Mouse (Mus musculus): Measurements from ENCODE around the gene Atp11a. TPM values are rescaled to one million over a fixed set of nuclear protein-coding genes. Genes with fewer than 3 reads are reported as not detected.

Atp11a gene
- polyA plus RNA-seq, 1 experiment from 2014 or later, result 15.9 TPM

- no peak for ATAC-seq
- Histone ChIP-seq H3K27me3 (replicated peaks) (no peaks in the 10 kb centered on the region), H3K27ac (no peak overlapping the region), H3K4me1 (replicated peaks) (no peaks in the 10 kb centered on the region), H3K9me3 (no peaks in the 10 kb centered on the region), H3K9ac (no peak overlapping the region), H3K4me3 (replicated peaks) (no peak overlapping the region), H3K36me3 (no peaks in the 10 kb centered on the region), H3K4me2 (replicated peaks) (no peak overlapping the region)
- WGBS, result 75% methylated on average over 5 of the region's 5 CpGs
Observed at GRCm38 (mm10) chr8:12905122-12905521, 148.3 kb downstream of the Atp11a start.

- ATAC-seq, result 0 out of 2 replicates have a peak, but pooled peaks have one; percentile 4
- no peak overlapping the region for H3K27ac ChIP-seq
- 74% methylated on average over 11 of the region's 11 CpGs for WGBS
Observed at GRCm38 (mm10) chr8:12905599-12906321, 148.9 kb downstream of the Atp11a start.

GRCm38 (mm10) chr8:12906597-12906996, 149.8 kb downstream of the Atp11a start:
- H3K4me3 ChIP-seq (replicated peaks), result no peak overlapping the region
- no peak overlapping the region for H3K9ac ChIP-seq
- no peak for ATAC-seq
- H3K4me2 ChIP-seq (replicated peaks), result no peak overlapping the region
- no peaks in the 10 kb centered on the region for H3K27me3 ChIP-seq (replicated peaks)
- H3K36me3 ChIP-seq, result no peaks in the 10 kb centered on the region
- H3K4me1 ChIP-seq (replicated peaks), result no peaks in the 10 kb centered on the region
- no peaks in the 10 kb centered on the region for H3K9me3 ChIP-seq
- 70% methylated on average over 5 of the region's 5 CpGs for WGBS
- H3K27ac ChIP-seq, result no peak overlapping the region

More at GRCm38 (mm10) chr8:12905599-12906321, 148.9 kb downstream of the Atp11a start:
- no peaks in the 10 kb centered on the region for H3K27me3 ChIP-seq (replicated peaks)
- no peak overlapping the region for H3K9ac ChIP-seq
- H3K9me3 ChIP-seq, result no peaks in the 10 kb centered on the region
- H3K4me2 ChIP-seq (replicated peaks), result no peak overlapping the region
- H3K4me3 ChIP-seq (replicated peaks), result no peak overlapping the region
- no peaks in the 10 kb centered on the region for H3K36me3 ChIP-seq
- no peaks in the 10 kb centered on the region for H3K4me1 ChIP-seq (replicated peaks)

GRCm38 (mm10) chr8:12907730-12908129, 150.9 kb downstream of the Atp11a start:
- WGBS, result 78% methylated on average over 4 of the region's 4 CpGs
- H3K9ac ChIP-seq, result no peak overlapping the region
- H3K9me3 ChIP-seq, result no peaks in the 10 kb centered on the region
- H3K4me1 ChIP-seq (replicated peaks), result peaks cover 4% of the 10 kb centered on the region; the same call in 1 of the 2 replicates
- no peaks in the 10 kb centered on the region for H3K36me3 ChIP-seq
- no peak overlapping the region for H3K27ac ChIP-seq
- no peak overlapping the region for H3K4me2 ChIP-seq (replicated peaks)
- no peak overlapping the region for H3K4me3 ChIP-seq (replicated peaks)
- H3K27me3 ChIP-seq (replicated peaks), result no peaks in the 10 kb centered on the region
- ATAC-seq, result no peak

GRCm38 (mm10) chr8:12912011-12912410, 155.2 kb downstream of the Atp11a start:
- ATAC-seq, result peak; percentile 39

GRCm38 (mm10) chr8:12915187-12916006, 158.6 kb downstream of the Atp11a start:
- WGBS, result 14% methylated on average over 39 of the region's 42 CpGs
- Histone ChIP-seq H3K9me3 (no peaks in the 10 kb centered on the region), H3K4me2 (replicated peaks) (peak overlapping the region; percentile 91), H3K4me3 (replicated peaks) (peak overlapping the region; percentile 55), H3K4me1 (replicated peaks) (peaks cover 14% of the 10 kb centered on the region; the same call in 1 of the 2 replicates), H3K36me3 (no peaks in the 10 kb centered on the region), H3K27ac (peak overlapping the region; percentile 44; the same call in 1 of the 2 replicates), H3K27me3 (replicated peaks) (no peaks in the 10 kb centered on the region), H3K9ac (peak overlapping the region; percentile 56)
- peak; percentile 85 for ATAC-seq

More at GRCm38 (mm10) chr8:12912011-12912410, 155.2 kb downstream of the Atp11a start:
- H3K27me3 ChIP-seq (replicated peaks), result no peaks in the 10 kb centered on the region
- WGBS, result 16% methylated on average over 5 of the region's 5 CpGs
- no peak overlapping the region for H3K27ac ChIP-seq
- no peaks in the 10 kb centered on the region for H3K36me3 ChIP-seq
- no peaks in the 10 kb centered on the region for H3K9me3 ChIP-seq
- H3K4me3 ChIP-seq (replicated peaks), result no peak overlapping the region
- H3K9ac ChIP-seq, result no peak overlapping the region
- no peak overlapping the region for H3K4me2 ChIP-seq (replicated peaks)
- peaks cover 14% of the 10 kb centered on the region; the same call in 1 of the 2 replicates for H3K4me1 ChIP-seq (replicated peaks)

- Histone ChIP-seq H3K36me3 (no peaks in the 10 kb centered on the region), H3K27ac (no peak overlapping the region), H3K9me3 (no peaks in the 10 kb centered on the region), H3K4me2 (replicated peaks) (peak overlapping the region; percentile 91), H3K4me3 (replicated peaks) (peak overlapping the region; percentile 55), H3K4me1 (replicated peaks) (peaks cover 14% of the 10 kb centered on the region; the same call in 1 of the 2 replicates), H3K9ac (peak overlapping the region; percentile 56), H3K27me3 (replicated peaks) (no peaks in the 10 kb centered on the region)
- WGBS, result 59% methylated on average over 16 of the region's 16 CpGs
- ATAC-seq, result no peak
Observed at GRCm38 (mm10) chr8:12916156-12916900, 159.5 kb downstream of the Atp11a start.

- WGBS, result 81% methylated on average over 3 of the region's 3 CpGs
- no peak overlapping the region for H3K4me3 ChIP-seq (replicated peaks)
- no peak for ATAC-seq
- no peak overlapping the region for H3K9ac ChIP-seq
- H3K27me3 ChIP-seq (replicated peaks), result no peaks in the 10 kb centered on the region
- no peaks in the 10 kb centered on the region for H3K36me3 ChIP-seq
- no peak overlapping the region for H3K4me2 ChIP-seq (replicated peaks)
- H3K9me3 ChIP-seq, result no peaks in the 10 kb centered on the region
- no peak overlapping the region for H3K27ac ChIP-seq
- peaks cover 12% of the 10 kb centered on the region; the same call in 1 of the 2 replicates for H3K4me1 ChIP-seq (replicated peaks)
Observed at GRCm38 (mm10) chr8:12917029-12917428, 160.2 kb downstream of the Atp11a start.

- no peak for ATAC-seq
- no peaks in the 10 kb centered on the region for H3K9me3 ChIP-seq
- H3K27me3 ChIP-seq (replicated peaks), result no peaks in the 10 kb centered on the region
- H3K4me1 ChIP-seq (replicated peaks), result peaks cover 9% of the 10 kb centered on the region; the same call in 1 of the 2 replicates
- H3K9ac ChIP-seq, result no peak overlapping the region
- no peak overlapping the region for H3K4me3 ChIP-seq (replicated peaks)
- no peak overlapping the region for H3K27ac ChIP-seq
- H3K36me3 ChIP-seq, result no peaks in the 10 kb centered on the region
- 71% methylated on average over 4 of the region's 4 CpGs for WGBS
- H3K4me2 ChIP-seq (replicated peaks), result no peak overlapping the region
Observed at GRCm38 (mm10) chr8:12917831-12918230, 161.0 kb downstream of the Atp11a start.
